Comparison of ENCODE assay signal across 23 mouse cellular contexts in the genomic region with DNA sequence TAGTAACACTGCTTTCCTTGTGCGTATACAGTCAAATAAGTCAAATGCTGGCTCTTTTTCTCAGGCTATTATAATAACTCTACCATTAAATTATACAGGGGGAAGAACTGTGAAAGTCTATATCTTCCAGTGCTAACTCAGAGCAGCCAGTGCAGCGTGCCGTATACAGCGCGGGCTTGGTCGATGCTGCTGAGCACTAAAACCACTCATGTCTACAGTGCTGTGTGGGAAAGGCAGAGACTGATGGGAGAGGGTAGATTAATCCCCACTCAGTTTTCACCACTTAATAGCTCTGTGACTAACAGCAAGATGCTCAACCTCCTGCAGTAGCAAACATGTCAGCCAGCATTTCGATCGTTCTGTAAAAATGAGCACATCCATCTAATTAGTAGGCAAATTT. TPM values are rescaled to one million over a fixed set of nuclear protein-coding genes. Genes with fewer than 3 reads are reported as not detected.
"Had no signal": no experiment of that assay in that cellular context is flagged by ENCODE, and none has a peak within 500 bp of the region (broad histone marks: within the 10 kb centered on the region; RNA-seq: fewer than 3 reads in every experiment).

No protein-coding gene starts in this region.

- DNase-seq: liver, postnatal 0 days; lung, adult 2 months; lung, postnatal 14 days; lung, postnatal 36 days; retina, postnatal 1 day; right cerebral cortex, adult 18-20 months; right cerebral cortex, postnatal 25 days; right cerebral cortex, postnatal 4 days; spleen, adult 18-20 months; thymus, adult 18-20 months; thymus, postnatal 14 days; thymus, postnatal 36 days had no signal

- ATAC-seq: liver, postnatal 0 days; lung, postnatal 0 days; midbrain, embryonic 13.5 days; midbrain, embryonic 15.5 days had no signal

- H3K4me2 ChIP-seq: liver, embryonic 15.5 days; lung, embryonic 15.5 days; midbrain, embryonic 11.5 days; midbrain, embryonic 13.5 days; midbrain, embryonic 15.5 days had no signal

- H3K27me3 ChIP-seq: liver, embryonic 15.5 days; lung, embryonic 15.5 days; megakaryocyte, embryonic 14.5 days; midbrain, embryonic 13.5 days; midbrain, embryonic 15.5 days had no signal

- H3K4me3 ChIP-seq: liver, embryonic 15.5 days; lung, embryonic 15.5 days; megakaryocyte, embryonic 14.5 days; midbrain, embryonic 13.5 days; midbrain, embryonic 15.5 days had no signal

- H3K9me3 ChIP-seq: liver, embryonic 15.5 days; lung, embryonic 15.5 days; megakaryocyte, embryonic 14.5 days; midbrain, embryonic 13.5 days; midbrain, embryonic 15.5 days had no signal

- H3K9ac ChIP-seq: liver, embryonic 15.5 days; liver, postnatal 0 days; lung, embryonic 15.5 days; midbrain, embryonic 13.5 days; midbrain, embryonic 15.5 days had no signal

- H3K27ac ChIP-seq: liver, embryonic 15.5 days; lung, embryonic 15.5 days; macrophage; midbrain, embryonic 13.5 days; midbrain, embryonic 15.5 days had no signal

RNA-seq across cellular contexts. Expression of a gene that starts 54.6 kb away (rescaled TPM):
- total RNA-seq: megakaryocyte progenitor cell, adult 5-6 weeks; monocyte, adult 5-6 weeks; neutrophil, adult 5-6 weeks had no signal
- polyA plus RNA-seq: lung, embryonic 15.5 days; macrophage had no signal
